Mouse (Mus musculus): ENCODE data around the gene Lmf2. TPM values are rescaled to one million over a fixed set of nuclear protein-coding genes. Genes with fewer than 3 reads are reported as not detected.

The Lmf2 gene
- polyA plus RNA-seq, 1 experiment from 2014 or later: 58.0 TPM

- H3K4me3 ChIP-seq (replicated peaks): no peak overlapping the region
- H3K4me1 ChIP-seq (replicated peaks): peaks cover 21% of the 10 kb centered on the region
- H3K9me3 ChIP-seq: no peaks in the 10 kb centered on the region
- 64% methylated on average over 4 of the region's 4 CpGs for WGBS
- no peaks in the 10 kb centered on the region for H3K36me3 ChIP-seq
- 0 out of 2 replicates have a peak overlapping the region, but pooled peaks have one; percentile 29 for H3K4me2 ChIP-seq (replicated peaks)
- no peak overlapping the region for H3K27ac ChIP-seq
- no peak overlapping the region for H3K9ac ChIP-seq
- H3K27me3 ChIP-seq (replicated peaks): no peaks in the 10 kb centered on the region
- ATAC-seq: no peak
These were observed 42.1 kb downstream of the Lmf2 start for GRCm38 (mm10) chr15:89313359-89313758.

- no peak for ATAC-seq
- Histone ChIP-seq H3K4me3 (replicated peaks) (no peak overlapping the region), H3K36me3 (peaks cover 13% of the 10 kb centered on the region; the same call in 1 of the 2 replicates), H3K9ac (no peak overlapping the region), H3K27ac (no peak overlapping the region), H3K4me2 (replicated peaks) (no peak overlapping the region), H3K9me3 (no peaks in the 10 kb centered on the region), H3K27me3 (replicated peaks) (no peaks in the 10 kb centered on the region), H3K4me1 (replicated peaks) (peaks cover 21% of the 10 kb centered on the region)
- WGBS: 67% methylated on average over 6 of the region's 6 CpGs
These were observed 45.4 kb downstream of the Lmf2 start for GRCm38 (mm10) chr15:89309962-89310498.

GRCm38 (mm10) chr15:89308406-89309139 is 46.9 kb downstream of the Lmf2 start:
- Histone ChIP-seq H3K9ac (no peak overlapping the region), H3K4me3 (replicated peaks) (no peak overlapping the region), H3K36me3 (peaks cover 26% of the 10 kb centered on the region; the same call in 1 of the 2 replicates), H3K27ac (no peak overlapping the region), H3K9me3 (no peaks in the 10 kb centered on the region), H3K4me2 (replicated peaks) (no peak overlapping the region), H3K27me3 (replicated peaks) (no peaks in the 10 kb centered on the region), H3K4me1 (replicated peaks) (peaks cover 14% of the 10 kb centered on the region)
- 82% methylated on average over 7 of the region's 7 CpGs for WGBS
- 0 out of 2 replicates have a peak, but pooled peaks have one; percentile 24 for ATAC-seq

- no peak overlapping the region for H3K4me3 ChIP-seq (replicated peaks)
- no peaks in the 10 kb centered on the region for H3K9me3 ChIP-seq
- 0 out of 2 replicates have a peak, but pooled peaks cover 4% of the 10 kb centered on the region for H3K4me1 ChIP-seq (replicated peaks)
- no peak overlapping the region for H3K4me2 ChIP-seq (replicated peaks)
- H3K27ac ChIP-seq: no peak overlapping the region
- H3K9ac ChIP-seq: no peak overlapping the region
- ATAC-seq: no peak
- WGBS: 89% methylated on average over 13 of the region's 13 CpGs
- H3K27me3 ChIP-seq (replicated peaks): no peaks in the 10 kb centered on the region
- H3K36me3 ChIP-seq: peaks cover 35% of the 10 kb centered on the region; the same call in 1 of the 2 replicates
These were observed 48.0 kb downstream of the Lmf2 start for GRCm38 (mm10) chr15:89307461-89307860.

GRCm38 (mm10) chr15:89305966-89306365 is 49.5 kb downstream of the Lmf2 start:
- no peak overlapping the region for H3K27ac ChIP-seq
- H3K36me3 ChIP-seq: peaks cover 42% of the 10 kb centered on the region
- no peak overlapping the region for H3K4me2 ChIP-seq (replicated peaks)
- WGBS: 83% methylated on average over 1 of the region's 1 CpGs
- no peaks in the 10 kb centered on the region for H3K9me3 ChIP-seq
- no peak overlapping the region for H3K9ac ChIP-seq
- no peaks in the 10 kb centered on the region for H3K4me1 ChIP-seq (replicated peaks)
- ATAC-seq: no peak
- H3K4me3 ChIP-seq (replicated peaks): no peak overlapping the region
- no peaks in the 10 kb centered on the region for H3K27me3 ChIP-seq (replicated peaks)

Other genes starting within 250 kb of the Lmf2 start
- 10.5 and 12.6 TPM in 2 replicates for gene Tubgcp6, start 232.5 kb downstream of the Lmf2 start, polyA plus RNA-seq (2015; fragmentation: Nextera tagmentation; extraction: Ambion mirVana)
- 20.3 and 20.8 TPM in 2 replicates for gene Hdac10, start 227.0 kb downstream of the Lmf2 start, polyA plus RNA-seq (2015; fragmentation: Nextera tagmentation; extraction: Ambion mirVana)
- gene Mapk12, start 215.0 kb downstream of the Lmf2 start, polyA plus RNA-seq (2015; fragmentation: Nextera tagmentation; extraction: Ambion mirVana): 3.6 and 4.2 TPM in 2 replicates
- 5.8 and 6.0 TPM in 2 replicates for gene Mapk11, start 206.0 kb downstream of the Lmf2 start, polyA plus RNA-seq (2015; fragmentation: Nextera tagmentation; extraction: Ambion mirVana)
- 107 and 118 TPM in 2 replicates for gene Plxnb2, start 174.9 kb downstream of the Lmf2 start, polyA plus RNA-seq (2015; fragmentation: Nextera tagmentation; extraction: Ambion mirVana)
- 12.1 and 13.1 TPM in 2 replicates for gene Dennd6b, start 159.2 kb downstream of the Lmf2 start, polyA plus RNA-seq (2015; fragmentation: Nextera tagmentation; extraction: Ambion mirVana)
- gene Ppp6r2, start 144.1 kb downstream of the Lmf2 start, polyA plus RNA-seq (2015; fragmentation: Nextera tagmentation; extraction: Ambion mirVana): 21.6 and 23.9 TPM in 2 replicates
- 35.1 and 38.8 TPM in 2 replicates for gene Sbf1, start 40.3 kb downstream of the Lmf2 start, polyA plus RNA-seq (2015; fragmentation: Nextera tagmentation; extraction: Ambion mirVana)
- 1.4 and 1.5 TPM in 2 replicates for gene Adm2, start 32.9 kb downstream of the Lmf2 start, polyA plus RNA-seq (2015; fragmentation: Nextera tagmentation; extraction: Ambion mirVana)
- gene Miox, start 21.3 kb downstream of the Lmf2 start, polyA plus RNA-seq (2015; fragmentation: Nextera tagmentation; extraction: Ambion mirVana): 0.32 and 0.36 TPM in 2 replicates
- gene Ncaph2, start 60 bp upstream of the Lmf2 start, polyA plus RNA-seq (2015; fragmentation: Nextera tagmentation; extraction: Ambion mirVana): 131 and 138 TPM in 2 replicates
- gene Sco2, start 18.2 kb upstream of the Lmf2 start, polyA plus RNA-seq (2015; fragmentation: Nextera tagmentation; extraction: Ambion mirVana): 10.4 and 12.8 TPM in 2 replicates
- gene Tymp, start 21.4 kb upstream of the Lmf2 start, polyA plus RNA-seq (2015; fragmentation: Nextera tagmentation; extraction: Ambion mirVana): 1.4 and 1.5 TPM in 2 replicates
- gene Odf3b, start 23.6 kb upstream of the Lmf2 start, polyA plus RNA-seq (2015; fragmentation: Nextera tagmentation; extraction: Ambion mirVana): 0.37 and 0.67 TPM in 2 replicates
- gene Klhdc7b, start 29.3 kb upstream of the Lmf2 start, polyA plus RNA-seq (2015; fragmentation: Nextera tagmentation; extraction: Ambion mirVana): not detected in 2 replicates
- gene Syce3, start 54.8 kb upstream of the Lmf2 start, polyA plus RNA-seq (2015; fragmentation: Nextera tagmentation; extraction: Ambion mirVana): 0.72 TPM in 1 of 2 replicates, not detected in the other
- 0.47 and 0.69 TPM in 2 replicates for gene Cpt1b, start 70.2 kb upstream of the Lmf2 start, polyA plus RNA-seq (2015; fragmentation: Nextera tagmentation; extraction: Ambion mirVana)
- 2.5 and 2.8 TPM in 2 replicates for gene C730034F03Rik, start 73.9 kb upstream of the Lmf2 start, polyA plus RNA-seq (2015; fragmentation: Nextera tagmentation; extraction: Ambion mirVana)
- not detected in 2 replicates for gene Gm44502, start 74.0 kb upstream of the Lmf2 start, polyA plus RNA-seq (2015; fragmentation: Nextera tagmentation; extraction: Ambion mirVana)
- 52.6 and 61.8 TPM in 2 replicates for gene Chkb, start 74.2 kb upstream of the Lmf2 start, polyA plus RNA-seq (2015; fragmentation: Nextera tagmentation; extraction: Ambion mirVana)
- 4.1 and 4.5 TPM in 2 replicates for gene Mapk8ip2, start 98.3 kb upstream of the Lmf2 start, polyA plus RNA-seq (2015; fragmentation: Nextera tagmentation; extraction: Ambion mirVana)
- gene Arsa, start 121.8 kb upstream of the Lmf2 start, polyA plus RNA-seq (2015; fragmentation: Nextera tagmentation; extraction: Ambion mirVana): 22.5 and 26.0 TPM in 2 replicates
- gene Shank3, start 144.0 kb upstream of the Lmf2 start, polyA plus RNA-seq (2015; fragmentation: Nextera tagmentation; extraction: Ambion mirVana): 1.2 and 1.3 TPM in 2 replicates
- gene Acr, start 212.7 kb upstream of the Lmf2 start, polyA plus RNA-seq (2015; fragmentation: Nextera tagmentation; extraction: Ambion mirVana): not detected in 2 replicates
- 29.9 and 30.7 TPM in 2 replicates for gene Rabl2, start 236.3 kb upstream of the Lmf2 start, polyA plus RNA-seq (2015; fragmentation: Nextera tagmentation; extraction: Ambion mirVana)

Measured in intestine, embryonic 15.5 days (tissue).